Mouse (Mus musculus) hindbrain, embryonic 14.5 days (tissue): ENCODE data around the gene Gm47841. TPM values are rescaled to one million over a fixed set of nuclear protein-coding genes. Genes with fewer than 3 reads are reported as not detected.
A peak's percentile ranks its signal among the peaks of the same experiment; 100 is the strongest.

Experiments used
- ATAC-seq: fragments of 200-750 bp; cut with Nextera tagmentation; 2 replicates; pipeline ENCODE4 v1.8.0; 2017; ENCODE audit warnings: moderate number of reproducible peaks, mild to moderate bottlenecking, moderate TSS enrichment, moderate library complexity; ENCODE audit not compliant: low FRiP score
- DNase-seq: peaks from one replicate; pipeline ENCODE4 v3.0.0-alpha.2; 2015; ENCODE audit warnings: low spot score
- H3K27ac ChIP-seq: fragments of 300-500 bp; sonication (generic); 2 replicates; pipeline ENCODE4 v1.5.1; 2014; ENCODE audit warnings: mild to moderate bottlenecking, moderate library complexity
- H3K27me3 ChIP-seq: fragments of 300-500 bp; sonication (generic); 2 replicates; pipeline ENCODE4 v1.6.1; 2014; ENCODE audit warnings: mild to moderate bottlenecking, low read length, mixed read lengths; ENCODE audit not compliant: control insufficient read depth, insufficient read depth
- H3K36me3 ChIP-seq: fragments of 300-500 bp; sonication (generic); replicated peaks from 2 replicates; pipeline ENCODE4 v1.6.1; 2014; ENCODE audit not compliant: control insufficient read depth, insufficient read depth
- H3K4me1 ChIP-seq: fragments of 300-500 bp; sonication (generic); replicated peaks from 2 replicates; pipeline ENCODE4 v1.6.1; 2014; ENCODE audit warnings: antibody characterized with exemption, low read length, mixed read lengths; ENCODE audit not compliant: control insufficient read depth, insufficient read depth
- H3K4me2 ChIP-seq: fragments of 300-500 bp; sonication (generic); replicated peaks from 2 replicates; pipeline ENCODE4 v1.6.1; 2014; ENCODE audit warnings: mild to moderate bottlenecking, moderate library complexity
- H3K4me3 ChIP-seq: fragments of 300-500 bp; sonication (generic); replicated peaks from 2 replicates; pipeline ENCODE4 v1.5.1; 2014; ENCODE audit warnings: mild to moderate bottlenecking, low read length
- H3K9ac ChIP-seq: fragments of 300-500 bp; sonication (generic); 2 replicates; pipeline ENCODE4 v1.6.1; 2014
- H3K9me3 ChIP-seq: fragments of 300-500 bp; sonication (generic); 2 replicates; pipeline ENCODE4 v1.6.1; 2016; ENCODE audit warnings: low read length; ENCODE audit not compliant: control insufficient read depth
- WGBS: fragments of 180-500 bp; shearing (Covaris S2); extraction: QIAGEN DNeasy Blood & Tissue Kit; methylation state at CpG from one replicate; pipeline ENCODE4 v1.1.7; 2014; 5-methylcytosine and 5-hydroxymethylcytosine counted together
- polyA plus RNA-seq: library from polyadenylated mRNA; unstranded; fragments of >200 nt; fragmentation: Nextera tagmentation; extraction: Ambion mirVana; gene quantifications from 2 replicates; pipeline ENCODE4 v1.2.1, GENCODE M21; 2014

Gene Gm47841
- polyA plus RNA-seq, 1 experiment from 2014 or later = not detected

DNA sequence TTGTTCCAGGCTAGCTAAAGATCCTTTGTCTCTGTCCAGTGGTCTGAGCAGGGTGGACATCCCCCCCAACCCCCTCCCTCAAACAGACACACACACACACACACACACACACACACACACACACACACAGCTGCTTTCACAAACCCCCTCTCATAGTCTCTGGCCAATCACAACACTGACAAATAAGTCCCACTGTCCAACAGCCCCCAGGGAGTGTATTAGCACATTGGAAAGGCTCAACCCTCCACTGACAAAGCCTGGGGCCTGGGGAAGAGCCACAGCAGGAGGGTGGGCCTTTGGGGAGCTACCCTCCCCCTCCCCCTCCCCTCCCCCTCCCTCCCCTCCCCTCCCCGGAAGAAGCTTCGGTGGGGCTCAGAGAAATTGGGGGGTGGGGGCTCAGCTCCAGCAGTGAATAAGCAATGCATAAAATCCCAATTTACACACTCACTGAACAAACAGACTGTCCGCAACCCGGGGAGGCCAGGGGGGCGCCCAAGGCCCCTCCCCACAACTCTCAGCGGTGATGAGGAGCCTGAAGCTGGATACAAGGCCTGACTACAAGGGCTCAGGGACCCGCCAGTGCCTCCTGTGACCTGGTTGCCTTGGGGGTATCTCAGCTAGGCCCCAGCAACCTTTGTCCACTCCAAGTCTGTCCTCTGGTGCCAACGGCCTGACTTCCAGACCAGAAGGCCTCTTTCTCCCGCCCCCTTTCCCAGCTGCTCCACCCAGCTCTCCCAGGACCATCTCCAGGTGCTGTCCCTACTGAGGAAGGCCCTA is 19.9 kb upstream of the Gm47841 start:
- peaks cover 50% of the 10 kb centered on the region for H3K4me1 ChIP-seq
- no peaks in the 10 kb centered on the region for H3K36me3 ChIP-seq
- no peak overlapping the region for H3K4me3 ChIP-seq
- 4% methylated on average over 7 of the region's 9 CpGs for WGBS
- ATAC-seq (no peak), DNase-seq (no peak)
- no peaks in the 10 kb centered on the region for H3K27me3 ChIP-seq
- no peak overlapping the region for H3K9ac ChIP-seq
- no peak overlapping the region for H3K4me2 ChIP-seq
- no peaks in the 10 kb centered on the region for H3K9me3 ChIP-seq
- H3K27ac ChIP-seq = 0 out of 2 replicates have a peak overlapping the region, but pooled peaks have one; percentile 5

DNA sequence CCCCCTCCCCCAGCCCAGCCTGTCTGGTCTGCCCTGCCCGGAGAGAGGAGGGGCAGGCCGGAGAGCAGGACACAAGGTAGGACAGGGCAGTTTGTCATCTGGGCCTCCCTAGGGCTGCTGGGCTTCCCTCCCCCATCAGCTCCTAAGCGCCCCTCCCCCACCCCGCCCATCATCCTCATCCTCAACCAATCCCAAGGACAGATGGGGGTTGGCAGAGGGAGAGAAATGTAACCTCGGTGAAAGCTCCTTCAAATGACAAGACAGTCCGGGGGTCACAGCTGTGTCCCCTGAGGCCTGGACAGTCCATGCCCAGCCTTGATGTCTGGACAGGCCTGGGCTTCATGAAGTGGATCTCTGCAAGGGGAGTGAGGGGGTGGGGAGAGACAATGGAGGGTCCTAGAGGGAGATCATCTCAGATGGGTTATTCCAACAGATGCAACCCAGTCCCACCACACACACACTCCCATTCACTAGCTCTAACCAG is 19.2 kb upstream of the Gm47841 start:
- Histone ChIP-seq H3K4me2 (no peak overlapping the region), H3K27ac (0 out of 2 replicates have a peak overlapping the region, but pooled peaks have one; percentile 5), H3K27me3 (no peaks in the 10 kb centered on the region), H3K9me3 (no peaks in the 10 kb centered on the region), H3K9ac (no peak overlapping the region), H3K4me1 (peaks cover 52% of the 10 kb centered on the region), H3K36me3 (no peaks in the 10 kb centered on the region), H3K4me3 (no peak overlapping the region)
- no peak for DNase-seq
- 6% methylated on average over 6 of the region's 6 CpGs for WGBS
- ATAC-seq = no peak

GRCm38 (mm10) chr15:101065069-101065468 is 17.9 kb upstream of the Gm47841 start:
- no peak for DNase-seq
- Histone ChIP-seq H3K36me3 (no peaks in the 10 kb centered on the region), H3K9me3 (no peaks in the 10 kb centered on the region), H3K4me3 (no peak overlapping the region), H3K4me2 (no peak overlapping the region), H3K4me1 (peaks cover 49% of the 10 kb centered on the region), H3K9ac (no peak overlapping the region), H3K27me3 (no peaks in the 10 kb centered on the region), H3K27ac (no peak overlapping the region)
- WGBS = 13% methylated on average over 6 of the region's 6 CpGs
- no peak for ATAC-seq

- 30% methylated on average over 11 of the region's 11 CpGs for WGBS
- Histone ChIP-seq H3K27me3 (peaks cover 1% of the 10 kb centered on the region; the same call in 1 of the 2 replicates), H3K27ac (no peak overlapping the region), H3K9me3 (no peaks in the 10 kb centered on the region), H3K36me3 (no peaks in the 10 kb centered on the region), H3K9ac (no peak overlapping the region), H3K4me1 (peaks cover 25% of the 10 kb centered on the region), H3K4me2 (no peak overlapping the region), H3K4me3 (no peak overlapping the region)
- DNase-seq (no peak), ATAC-seq (no peak)
Measured at GRCm38 (mm10) chr15:101060280-101060852, 13.2 kb upstream of the Gm47841 start.

DNA sequence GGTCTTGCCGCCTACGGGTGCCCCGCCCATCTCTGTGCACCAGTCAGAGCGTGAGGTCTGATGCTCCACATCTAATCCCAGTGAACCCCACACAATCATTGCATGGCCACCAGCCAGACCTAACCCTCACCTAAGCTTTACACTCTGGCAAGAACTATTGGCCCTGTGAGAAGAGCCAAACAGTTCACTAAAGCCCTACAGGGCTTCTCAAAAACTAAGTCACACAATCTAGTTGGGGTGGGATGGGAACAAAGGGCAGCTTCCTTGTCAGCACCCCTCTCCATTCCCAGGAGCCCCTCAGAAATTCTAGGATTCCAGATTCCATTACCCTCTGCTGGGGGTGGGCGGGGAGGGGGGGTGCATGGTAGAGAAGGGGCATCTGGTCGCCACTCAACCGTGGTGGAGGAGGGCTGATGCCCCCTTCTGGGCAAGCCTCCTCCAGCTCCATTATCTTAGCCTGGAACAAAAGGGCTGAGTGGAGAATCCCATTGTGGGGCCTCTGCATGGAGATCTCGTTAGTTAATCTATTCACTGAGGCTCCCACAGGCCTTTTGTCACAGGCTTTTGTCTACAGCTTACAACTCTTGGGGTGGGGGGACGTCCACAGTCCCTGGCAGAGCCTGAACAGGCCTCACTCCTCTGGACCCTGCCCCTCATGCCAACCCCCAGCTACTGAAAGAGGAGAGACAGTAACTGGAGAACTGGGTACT is 12.5 kb upstream of the Gm47841 start:
- Histone ChIP-seq H3K4me3 (no peak overlapping the region), H3K9ac (no peak overlapping the region), H3K9me3 (no peaks in the 10 kb centered on the region), H3K27ac (no peak overlapping the region), H3K4me2 (no peak overlapping the region), H3K36me3 (no peaks in the 10 kb centered on the region), H3K4me1 (peaks cover 22% of the 10 kb centered on the region), H3K27me3 (peaks cover 8% of the 10 kb centered on the region)
- ATAC-seq (no peak; the same call in 1 of the 2 replicates), DNase-seq (no peak)
- WGBS = 15% methylated on average over 9 of the region's 9 CpGs

GRCm38 (mm10) chr15:101056225-101056624 is 9.0 kb upstream of the Gm47841 start:
- no peaks in the 10 kb centered on the region for H3K9me3 ChIP-seq
- ATAC-seq = peak; percentile 75

DNA sequence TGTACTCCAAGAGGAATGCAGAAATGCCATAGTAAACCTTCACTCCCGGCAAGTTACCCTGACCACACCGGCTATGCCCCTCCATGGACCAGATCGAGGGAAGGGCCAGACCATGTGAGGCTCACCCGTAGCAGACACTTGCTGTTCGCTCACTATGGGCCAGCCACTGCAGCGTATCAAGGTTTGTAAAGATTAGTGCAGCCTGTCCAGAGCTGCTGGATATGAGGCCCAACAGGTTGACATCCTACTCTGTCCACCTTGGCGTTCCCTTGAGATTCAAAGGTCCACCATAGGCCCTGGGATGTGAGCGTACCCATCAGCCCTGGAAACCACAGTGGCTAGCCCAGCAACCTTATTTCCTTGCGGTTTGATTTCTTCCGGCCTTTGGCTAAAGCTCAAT is 7.3 kb upstream of the Gm47841 start:
- no peak overlapping the region for H3K27ac ChIP-seq
- H3K4me3 ChIP-seq = no peak overlapping the region
- DNase-seq (no peak), ATAC-seq (no peak)
- WGBS = 70% methylated on average over 10 of the region's 10 CpGs
- peaks cover 42% of the 10 kb centered on the region for H3K27me3 ChIP-seq
- no peaks in the 10 kb centered on the region for H3K9me3 ChIP-seq
- peak overlapping the region; percentile 55; the same call in 1 of the 2 replicates for H3K4me2 ChIP-seq
- H3K4me1 ChIP-seq = peaks cover 3% of the 10 kb centered on the region; the same call in 1 of the 2 replicates
- H3K9ac ChIP-seq = no peak overlapping the region
- no peaks in the 10 kb centered on the region for H3K36me3 ChIP-seq

More at GRCm38 (mm10) chr15:101056225-101056624, 9.0 kb upstream of the Gm47841 start:
- DNase-seq = peak; percentile 71
- no peak overlapping the region for H3K9ac ChIP-seq
- H3K36me3 ChIP-seq = no peaks in the 10 kb centered on the region
- H3K4me3 ChIP-seq = no peak overlapping the region
- H3K4me1 ChIP-seq = peaks cover 14% of the 10 kb centered on the region
- H3K27ac ChIP-seq = no peak overlapping the region
- peaks cover 38% of the 10 kb centered on the region for H3K27me3 ChIP-seq
- 41% methylated on average over 10 of the region's 10 CpGs for WGBS
- H3K4me2 ChIP-seq = no peak overlapping the region

- H3K9ac ChIP-seq = peak overlapping the region; percentile 42; the same call in 1 of the 2 replicates
- H3K27me3 ChIP-seq = peaks cover 42% of the 10 kb centered on the region
- WGBS = 11% methylated on average over 57 of the region's 65 CpGs
Measured at GRCm38 (mm10) chr15:101053832-101054459, 6.7 kb upstream of the Gm47841 start.

More at GRCm38 (mm10) chr15:101053832-101054459, 6.7 kb upstream of the Gm47841 start:
- no peak for ATAC-seq
- Histone ChIP-seq H3K4me3 (peak overlapping the region; percentile 35), H3K36me3 (no peaks in the 10 kb centered on the region), H3K4me2 (peak overlapping the region; percentile 55), H3K4me1 (no peaks in the 10 kb centered on the region; the same call in 1 of the 2 replicates), H3K9me3 (no peaks in the 10 kb centered on the region), H3K27ac (no peak overlapping the region)
- DNase-seq = no peak
